Mouse (Mus musculus) midbrain, embryonic 16.5 days (tissue): ENCODE data around the gene Cyb561d2. TPM values are rescaled to one million over a fixed set of nuclear protein-coding genes. Genes with fewer than 3 reads are reported as not detected.

Source experiments
- ATAC-seq: fragments of 200-750 bp; cut with Nextera tagmentation; 2 replicates; pipeline ENCODE4 v1.8.0; 2017; ENCODE audit warnings: moderate TSS enrichment
- H3K27ac ChIP-seq: fragments of 300-500 bp; sonication (generic); 2 replicates; pipeline ENCODE4 v1.5.1; 2014; ENCODE audit warnings: mild to moderate bottlenecking, low read length, mixed read lengths
- H3K27me3 ChIP-seq: fragments of 300-500 bp; sonication (generic); 2 replicates; pipeline ENCODE4 v1.6.1; 2014; ENCODE audit warnings: low read depth, low read length, mixed read lengths; ENCODE audit not compliant: control insufficient read depth, insufficient read depth
- H3K36me3 ChIP-seq: fragments of 300-500 bp; sonication (generic); 2 replicates; pipeline ENCODE4 v1.6.1; 2014; ENCODE audit warnings: mild to moderate bottlenecking, low read length, moderate library complexity, mixed read lengths; ENCODE audit not compliant: control insufficient read depth, insufficient read depth
- H3K4me1 ChIP-seq: fragments of 300-500 bp; sonication (generic); 2 replicates; pipeline ENCODE4 v1.6.1; 2014; ENCODE audit warnings: mild to moderate bottlenecking, low read length, mixed read lengths; ENCODE audit not compliant: control insufficient read depth, insufficient read depth
- H3K4me2 ChIP-seq: fragments of 300-500 bp; sonication (generic); 2 replicates; pipeline ENCODE4 v1.6.1; 2014; ENCODE audit warnings: mild to moderate bottlenecking, low read length, mixed read lengths
- H3K4me3 ChIP-seq: fragments of 300-500 bp; sonication (generic); 2 replicates; pipeline ENCODE4 v1.5.1; 2014; ENCODE audit warnings: low read depth, mild to moderate bottlenecking, low read length, moderate library complexity, mixed read lengths
- H3K9ac ChIP-seq: fragments of 300-500 bp; sonication (generic); 2 replicates; pipeline ENCODE4 v1.6.1; 2014; ENCODE audit warnings: low read depth, low read length, mixed read lengths
- H3K9me3 ChIP-seq: fragments of 300-500 bp; sonication (generic); replicated peaks from 2 replicates; pipeline ENCODE4 v1.6.1; 2014; ENCODE audit warnings: mild to moderate bottlenecking, low read length, mixed read lengths; ENCODE audit not compliant: control insufficient read depth, poor library complexity, severe bottlenecking
- WGBS: fragments of 180-500 bp; shearing (Covaris S2); extraction: QIAGEN DNeasy Blood & Tissue Kit; methylation state at CpG from one replicate; pipeline ENCODE4 v1.1.7; 2014; 5-methylcytosine and 5-hydroxymethylcytosine counted together
- polyA plus RNA-seq: library from polyadenylated mRNA; unstranded; fragments of >200 nt; fragmentation: Nextera tagmentation; extraction: Ambion mirVana; gene quantifications from 2 replicates; pipeline ENCODE4 v1.2.1, GENCODE M21; 2015

The Cyb561d2 gene
- polyA plus RNA-seq, 1 experiment from 2014 or later = 50.7 TPM

GRCm38 (mm10) chr9:107510384-107511100 is 31.5 kb downstream of the Cyb561d2 start:
- H3K27me3 ChIP-seq = no peaks in the 10 kb centered on the region
- H3K4me3 ChIP-seq = no peak overlapping the region
- 84% methylated on average over 14 of the region's 14 CpGs for WGBS
- no peaks in the 10 kb centered on the region for H3K9me3 ChIP-seq
- ATAC-seq = no peak
- H3K4me1 ChIP-seq = peaks cover 24% of the 10 kb centered on the region
- no peak overlapping the region for H3K9ac ChIP-seq
- peak overlapping the region; percentile 47 for H3K27ac ChIP-seq
- H3K4me2 ChIP-seq = no peak overlapping the region
- no peaks in the 10 kb centered on the region for H3K36me3 ChIP-seq

GRCm38 (mm10) chr9:107508266-107508665 is 33.7 kb downstream of the Cyb561d2 start:
- Histone ChIP-seq H3K36me3 (no peaks in the 10 kb centered on the region), H3K9ac (0 out of 2 replicates have a peak overlapping the region, but pooled peaks have one; percentile 1), H3K27me3 (no peaks in the 10 kb centered on the region), H3K4me2 (no peak overlapping the region), H3K9me3 (no peaks in the 10 kb centered on the region), H3K27ac (peak overlapping the region; percentile 23), H3K4me1 (peaks cover 31% of the 10 kb centered on the region), H3K4me3 (no peak overlapping the region)
- ATAC-seq = peak; percentile 41; the same call in 1 of the 2 replicates
- 41% methylated on average over 10 of the region's 10 CpGs for WGBS

- Histone ChIP-seq H3K9me3 (no peaks in the 10 kb centered on the region), H3K27me3 (no peaks in the 10 kb centered on the region), H3K4me3 (no peak overlapping the region), H3K9ac (0 out of 2 replicates have a peak overlapping the region, but pooled peaks have one; percentile 17), H3K36me3 (no peaks in the 10 kb centered on the region), H3K4me2 (no peak overlapping the region), H3K27ac (peak overlapping the region; percentile 60), H3K4me1 (peaks cover 22% of the 10 kb centered on the region)
- WGBS = 52% methylated on average over 19 of the region's 19 CpGs
- ATAC-seq = no peak
Observed at GRCm38 (mm10) chr9:107504662-107505537, 37.1 kb downstream of the Cyb561d2 start.

- Histone ChIP-seq H3K27me3 (no peaks in the 10 kb centered on the region), H3K9ac (no peak overlapping the region), H3K36me3 (0 out of 2 replicates have a peak, but pooled peaks cover 4% of the 10 kb centered on the region), H3K9me3 (no peaks in the 10 kb centered on the region), H3K4me3 (no peak overlapping the region), H3K4me2 (no peak overlapping the region), H3K4me1 (peaks cover 15% of the 10 kb centered on the region), H3K27ac (no peak overlapping the region)
- WGBS = 86% methylated on average over 12 of the region's 12 CpGs
- ATAC-seq = no peak
Observed at GRCm38 (mm10) chr9:107502131-107502846, 39.7 kb downstream of the Cyb561d2 start.

GRCm38 (mm10) chr9:107500708-107501286 is 41.2 kb downstream of the Cyb561d2 start:
- Histone ChIP-seq H3K27me3 (no peaks in the 10 kb centered on the region), H3K27ac (no peak overlapping the region), H3K9ac (no peak overlapping the region), H3K4me3 (no peak overlapping the region), H3K9me3 (no peaks in the 10 kb centered on the region), H3K4me2 (no peak overlapping the region), H3K36me3 (0 out of 2 replicates have a peak, but pooled peaks cover 4% of the 10 kb centered on the region), H3K4me1 (peaks cover 11% of the 10 kb centered on the region)
- WGBS = 87% methylated on average over 3 of the region's 3 CpGs
- no peak for ATAC-seq

- WGBS = 91% methylated on average over 3 of the region's 3 CpGs
- ATAC-seq = no peak
Observed at GRCm38 (mm10) chr9:107496359-107496758, 45.6 kb downstream of the Cyb561d2 start.

GRCm38 (mm10) chr9:107494238-107494637 is 47.8 kb downstream of the Cyb561d2 start:
- WGBS = 34% methylated on average over 12 of the region's 12 CpGs
- Histone ChIP-seq H3K27ac (no peak overlapping the region), H3K9me3 (no peaks in the 10 kb centered on the region), H3K4me3 (no peak overlapping the region), H3K36me3 (0 out of 2 replicates have a peak, but pooled peaks cover 4% of the 10 kb centered on the region), H3K4me2 (no peak overlapping the region), H3K4me1 (peaks cover 13% of the 10 kb centered on the region), H3K9ac (no peak overlapping the region), H3K27me3 (no peaks in the 10 kb centered on the region)
- no peak for ATAC-seq

More at GRCm38 (mm10) chr9:107496359-107496758, 45.6 kb downstream of the Cyb561d2 start:
- 0 out of 2 replicates have a peak, but pooled peaks cover 4% of the 10 kb centered on the region for H3K36me3 ChIP-seq
- no peaks in the 10 kb centered on the region for H3K9me3 ChIP-seq
- H3K9ac ChIP-seq = no peak overlapping the region
- peaks cover 13% of the 10 kb centered on the region for H3K4me1 ChIP-seq
- no peaks in the 10 kb centered on the region for H3K27me3 ChIP-seq
- H3K4me3 ChIP-seq = no peak overlapping the region
- no peak overlapping the region for H3K4me2 ChIP-seq
- H3K27ac ChIP-seq = no peak overlapping the region

- 52% methylated on average over 1 of the region's 1 CpGs for WGBS
- Histone ChIP-seq H3K4me2 (no peak overlapping the region), H3K4me1 (peaks cover 13% of the 10 kb centered on the region), H3K9me3 (no peaks in the 10 kb centered on the region), H3K9ac (no peak overlapping the region), H3K4me3 (no peak overlapping the region), H3K27me3 (no peaks in the 10 kb centered on the region), H3K36me3 (0 out of 2 replicates have a peak, but pooled peaks cover 2% of the 10 kb centered on the region), H3K27ac (no peak overlapping the region)
- no peak for ATAC-seq
Observed at GRCm38 (mm10) chr9:107493511-107493910, 48.5 kb downstream of the Cyb561d2 start.
